Mouse (Mus musculus) heart, postnatal 0 days (tissue): Measurements from ENCODE around the gene Dld. TPM values are rescaled to one million over a fixed set of nuclear protein-coding genes. Genes with fewer than 3 reads are reported as not detected.

ENCODE experiments used
- ATAC-seq: fragments of 200-750 bp; cut with Nextera tagmentation; 2 replicates; pipeline ENCODE4 v1.8.0; 2017; ENCODE audit warnings: low read depth, moderate number of reproducible peaks, moderate library complexity; ENCODE audit not compliant: insufficient read depth
- DNase-seq: peaks from one replicate; pipeline ENCODE4 v3.0.0-alpha.2; 2016; ENCODE audit warnings: low spot score
- H3K27ac ChIP-seq: fragments of 300-500 bp; sonication (generic); 2 replicates; pipeline ENCODE4 v1.5.1; 2014; ENCODE audit warnings: low read depth, mild to moderate bottlenecking
- H3K27me3 ChIP-seq: fragments of 300-500 bp; sonication (generic); 2 replicates; pipeline ENCODE4 v1.6.1; 2014; ENCODE audit warnings: low read length, mixed read lengths; ENCODE audit not compliant: control insufficient read depth, insufficient read depth
- H3K36me3 ChIP-seq: fragments of 300-500 bp; sonication (generic); replicated peaks from 2 replicates; pipeline ENCODE4 v1.6.1; 2014; ENCODE audit warnings: low read length, mixed read lengths; ENCODE audit not compliant: control insufficient read depth, insufficient read depth
- H3K4me1 ChIP-seq: fragments of 300-500 bp; sonication (generic); 2 replicates; pipeline ENCODE4 v1.6.1; 2014; ENCODE audit warnings: antibody characterized with exemption; ENCODE audit not compliant: control insufficient read depth, insufficient read depth
- H3K4me2 ChIP-seq: fragments of 300-500 bp; sonication (generic); 2 replicates; pipeline ENCODE4 v1.6.1; 2014; ENCODE audit warnings: low read depth, mild to moderate bottlenecking, low read length, moderate library complexity
- H3K4me3 ChIP-seq: fragments of 300-500 bp; sonication (generic); 2 replicates; pipeline ENCODE4 v1.5.1; 2014; ENCODE audit warnings: low read depth, low read length
- H3K9ac ChIP-seq: fragments of 300-500 bp; sonication (generic); replicated peaks from 2 replicates; pipeline ENCODE4 v1.6.1; 2014; ENCODE audit warnings: low read depth, low read length, mixed read lengths
- H3K9me3 ChIP-seq: fragments of 300-500 bp; sonication (generic); replicated peaks from 2 replicates; pipeline ENCODE4 v1.6.1; 2016; ENCODE audit warnings: low read length; ENCODE audit not compliant: control insufficient read depth
- CTCF ChIP-seq: IDR thresholded peaks from 2 replicates; pipeline ENCODE4 v1.5.1; 2016; ENCODE audit warnings: antibody characterized with exemption, control low read depth, low read depth
- EP300 ChIP-seq: IDR thresholded peaks from 2 replicates; pipeline ENCODE4 v1.6.1; 2016; ENCODE audit warnings: antibody characterized with exemption, low read depth
- WGBS: fragments of 180-500 bp; shearing (Covaris S2); extraction: QIAGEN DNeasy Blood & Tissue Kit; methylation state at CpG from one replicate; pipeline ENCODE4 v1.1.7; 2014; 5-methylcytosine and 5-hydroxymethylcytosine counted together
- polyA plus RNA-seq: library from polyadenylated mRNA; unstranded; fragments of >200 nt; fragmentation: Nextera tagmentation; extraction: Ambion mirVana; gene quantifications from 2 replicates; pipeline ENCODE4 v1.2.1, GENCODE M21; 2015
- total RNA-seq: library from RNA; depleted of rRNA; stranded (reverse); fragments of >200 nt; gene quantifications from 2 replicates; pipeline ENCODE4 v1.2.3, GENCODE M21; 2014; ENCODE audit warnings: low replicate concordance

Gene Dld
- total and polyA plus RNA-seq, 2 experiments from 2014 or later: 91.6 to 377 TPM

DNA sequence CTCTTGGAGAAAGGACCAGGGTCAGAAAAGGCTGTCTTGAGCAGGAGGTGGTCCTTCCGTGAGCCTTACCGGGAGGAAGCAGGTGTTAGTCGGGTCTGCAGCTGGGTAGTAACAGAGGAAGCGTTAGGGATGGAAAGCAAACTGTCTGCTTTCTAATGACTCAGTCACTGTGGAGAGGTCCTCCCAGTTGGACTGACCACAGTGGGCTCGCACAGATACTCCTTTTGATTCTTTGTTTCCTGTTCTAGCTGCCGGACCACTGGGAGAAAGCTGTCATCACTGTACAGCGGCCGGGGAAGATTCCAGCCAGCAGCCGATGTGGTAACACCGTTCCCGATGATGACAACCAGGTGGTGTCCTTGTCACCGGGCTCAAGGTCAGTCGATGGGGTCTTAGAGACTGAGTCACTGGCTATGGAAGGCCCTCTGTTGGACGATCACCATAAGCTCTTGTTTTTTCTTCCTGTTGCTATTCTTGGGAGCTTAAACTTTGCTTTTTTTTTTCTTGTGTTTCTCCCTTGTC, 51.5 kb downstream of the Dld start:
- Histone ChIP-seq H3K27ac (peak overlapping the region; percentile 77), H3K9ac (no peak overlapping the region), H3K4me3 (no peak overlapping the region), H3K4me1 (peaks cover 9% of the 10 kb centered on the region), H3K4me2 (no peak overlapping the region), H3K27me3 (no peaks in the 10 kb centered on the region), H3K36me3 (peaks cover 78% of the 10 kb centered on the region), H3K9me3 (no peaks in the 10 kb centered on the region)
- 24% methylated on average over 14 of the region's 14 CpGs for WGBS
- DNase-seq: peak; percentile 75
- ATAC-seq: peak; percentile 83
- TF ChIP-seq EP300 (no peak), CTCF (peak; percentile 27)

- 84% methylated on average over 3 of the region's 3 CpGs for WGBS
Measured at GRCm38 (mm10) chr12:31299126-31299525, 52.1 kb downstream of the Dld start.

DNA sequence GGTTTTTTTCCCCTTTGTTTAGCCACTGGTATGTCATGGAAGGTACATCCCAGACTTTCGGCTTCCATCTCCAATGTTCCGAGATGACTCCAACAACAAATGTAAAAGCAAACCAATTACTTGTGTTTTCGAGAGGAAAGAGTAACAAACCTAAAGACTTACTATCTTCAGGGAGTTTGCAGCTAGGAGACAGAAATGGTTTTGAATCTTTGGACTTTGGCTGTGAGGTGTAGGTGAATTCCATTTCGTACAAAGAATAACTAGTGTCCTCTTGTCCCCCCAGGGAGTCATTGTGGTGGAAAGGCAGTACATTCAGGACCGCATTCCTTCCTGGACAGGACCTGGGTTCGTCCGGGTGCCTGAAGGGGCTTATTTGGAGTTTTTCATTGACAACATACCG, 52.7 kb downstream of the Dld start:
- H3K4me3 ChIP-seq: no peak overlapping the region
- H3K9me3 ChIP-seq: no peaks in the 10 kb centered on the region
- H3K27ac ChIP-seq: no peak overlapping the region
- DNase-seq: no peak
- 86% methylated on average over 8 of the region's 8 CpGs for WGBS
- TF ChIP-seq EP300 (no peak), CTCF (no peak)
- H3K4me1 ChIP-seq: peaks cover 19% of the 10 kb centered on the region
- H3K36me3 ChIP-seq: peaks cover 66% of the 10 kb centered on the region
- ATAC-seq: no peak
- no peaks in the 10 kb centered on the region for H3K27me3 ChIP-seq
- H3K4me2 ChIP-seq: no peak overlapping the region
- no peak overlapping the region for H3K9ac ChIP-seq

More at GRCm38 (mm10) chr12:31299126-31299525, 52.1 kb downstream of the Dld start:
- TF ChIP-seq EP300 (no peak), CTCF (no peak)
- no peaks in the 10 kb centered on the region for H3K9me3 ChIP-seq
- H3K27me3 ChIP-seq: no peaks in the 10 kb centered on the region
- DNase-seq: no peak
- peaks cover 15% of the 10 kb centered on the region for H3K4me1 ChIP-seq
- no peak for ATAC-seq
- H3K36me3 ChIP-seq: peaks cover 72% of the 10 kb centered on the region
- peak overlapping the region; percentile 77 for H3K27ac ChIP-seq
- H3K9ac ChIP-seq: no peak overlapping the region
- H3K4me3 ChIP-seq: no peak overlapping the region
- H3K4me2 ChIP-seq: no peak overlapping the region

DNA sequence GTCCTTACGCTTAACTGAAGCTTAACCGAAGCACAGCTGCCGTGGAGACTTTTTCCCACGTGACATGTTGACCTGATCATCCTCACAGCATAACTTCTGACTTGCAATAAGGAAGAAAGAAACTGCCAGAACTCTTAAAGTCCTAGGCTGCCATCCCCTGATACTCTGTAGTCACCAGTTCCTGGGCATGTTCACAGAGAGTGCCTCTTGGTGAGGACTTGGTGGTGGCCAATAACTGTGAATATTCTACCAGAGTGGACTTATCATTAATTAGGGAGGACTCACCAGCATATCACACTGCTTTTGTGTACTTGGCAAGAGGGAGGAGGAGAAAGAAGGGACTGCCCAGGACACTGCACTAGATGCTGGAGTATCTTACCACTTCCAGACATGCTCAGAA, 53.1 kb downstream of the Dld start:
- Histone ChIP-seq H3K9ac (no peak overlapping the region), H3K27ac (no peak overlapping the region), H3K36me3 (peaks cover 62% of the 10 kb centered on the region), H3K4me3 (no peak overlapping the region), H3K4me2 (no peak overlapping the region), H3K27me3 (no peaks in the 10 kb centered on the region), H3K9me3 (no peaks in the 10 kb centered on the region), H3K4me1 (peaks cover 23% of the 10 kb centered on the region)
- TF ChIP-seq EP300 (no peak), CTCF (no peak)
- DNase-seq (no peak), ATAC-seq (no peak)
- WGBS: 84% methylated on average over 4 of the region's 4 CpGs

DNA sequence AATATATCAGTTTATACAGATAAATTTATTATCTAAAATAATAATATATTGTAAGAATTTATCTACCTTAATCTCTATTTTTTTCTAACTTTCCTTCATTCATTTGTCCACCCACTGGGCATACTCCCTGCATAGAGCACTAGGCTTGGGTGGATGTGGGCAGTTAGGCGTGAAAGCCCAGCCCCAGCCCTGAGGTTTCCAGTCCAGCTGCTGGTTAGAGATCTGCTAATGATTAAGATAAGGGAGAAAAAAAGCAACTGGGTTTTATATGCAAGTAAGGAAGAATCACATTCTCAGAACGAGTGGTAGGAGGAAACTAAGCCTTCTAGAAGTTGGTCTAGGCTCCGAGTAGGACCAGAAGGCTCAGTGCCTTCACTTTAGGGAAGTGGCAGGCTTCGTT, 55.2 kb downstream of the Dld start:
- no peak overlapping the region for H3K4me2 ChIP-seq
- no peaks in the 10 kb centered on the region for H3K9me3 ChIP-seq
- no peak overlapping the region for H3K4me3 ChIP-seq
- H3K9ac ChIP-seq: no peak overlapping the region
- DNase-seq (no peak), ATAC-seq (no peak)
- no peak overlapping the region for H3K27ac ChIP-seq
- 86% methylated on average over 4 of the region's 4 CpGs for WGBS
- H3K36me3 ChIP-seq: peaks cover 54% of the 10 kb centered on the region
- peaks cover 33% of the 10 kb centered on the region for H3K4me1 ChIP-seq
- no peaks in the 10 kb centered on the region for H3K27me3 ChIP-seq
- TF ChIP-seq EP300: no peak
- no peak for TF ChIP-seq CTCF

DNA sequence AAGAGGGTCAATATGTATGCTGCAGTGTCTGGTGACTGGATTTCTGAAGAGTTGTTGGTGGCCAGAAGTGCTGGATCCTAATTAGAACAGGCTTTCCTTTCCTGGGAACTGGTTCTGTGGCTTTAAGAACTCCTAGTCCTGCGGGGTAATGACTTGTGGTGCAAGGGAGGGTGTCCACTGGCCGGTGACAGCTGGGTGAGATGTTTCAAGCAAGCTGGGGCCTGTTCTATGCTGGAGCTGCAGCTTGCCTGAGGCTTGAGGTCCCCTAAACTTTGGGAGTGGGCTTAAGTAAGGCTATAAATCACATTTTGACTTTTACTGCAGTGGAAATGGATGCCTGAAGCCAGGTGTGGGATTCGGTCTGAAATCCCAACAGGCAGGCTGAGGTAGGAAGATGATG, 55.7 kb downstream of the Dld start:
- DNase-seq (no peak), ATAC-seq (no peak)
- H3K9ac ChIP-seq: no peak overlapping the region
- TF ChIP-seq EP300 (no peak), CTCF (no peak)
- H3K27ac ChIP-seq: peak overlapping the region; percentile 92
- H3K27me3 ChIP-seq: no peaks in the 10 kb centered on the region
- H3K4me1 ChIP-seq: peaks cover 33% of the 10 kb centered on the region
- no peak overlapping the region for H3K4me3 ChIP-seq
- no peak overlapping the region for H3K4me2 ChIP-seq
- H3K9me3 ChIP-seq: no peaks in the 10 kb centered on the region
- WGBS: 45% methylated on average over 3 of the region's 3 CpGs
- H3K36me3 ChIP-seq: peaks cover 54% of the 10 kb centered on the region
